Mouse (Mus musculus) c-Kit-positive CD71-positive TER-119-negative erythroid progenitor cells, embryonic 14.5 days (primary cell): Measurements from ENCODE around the gene Phykpl.
"Not testable (repeated sequence)": the region's sequence is repeated elsewhere in the genome, so short reads cannot be mapped to it uniquely, and the experiment has no call there.

Experiments used
- DNase-seq: peaks from one replicate; pipeline ENCODE4 v3.0.0-alpha.2; 2013; ENCODE audit warnings: low read depth

Gene Phykpl

DNA sequence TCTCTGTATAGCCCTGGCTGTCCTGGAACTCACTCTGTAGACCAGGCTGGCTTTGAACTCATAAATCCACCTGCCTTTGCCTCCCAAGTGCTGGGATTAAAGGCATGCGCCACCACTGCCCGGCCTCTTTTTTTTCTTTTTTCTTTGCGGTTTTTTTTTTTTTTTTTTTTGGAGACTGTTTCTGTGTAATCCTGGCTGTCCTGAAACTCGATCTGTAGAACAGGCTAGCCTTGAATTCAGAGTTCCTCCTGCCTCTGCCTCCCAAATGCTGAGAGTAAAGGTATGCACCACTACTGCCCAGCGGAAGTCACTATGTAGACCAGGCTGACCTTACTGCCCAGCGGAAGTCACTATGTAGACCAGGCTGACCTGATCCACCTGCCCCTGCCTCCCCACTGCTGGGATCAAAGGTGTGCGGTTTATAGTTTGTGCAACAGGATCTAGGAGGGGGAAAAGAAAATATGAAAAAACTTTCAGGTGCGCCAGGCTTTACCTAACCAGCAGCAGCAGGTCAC is 34.4 kb downstream of the Phykpl start:
- no peak for DNase-seq

DNA sequence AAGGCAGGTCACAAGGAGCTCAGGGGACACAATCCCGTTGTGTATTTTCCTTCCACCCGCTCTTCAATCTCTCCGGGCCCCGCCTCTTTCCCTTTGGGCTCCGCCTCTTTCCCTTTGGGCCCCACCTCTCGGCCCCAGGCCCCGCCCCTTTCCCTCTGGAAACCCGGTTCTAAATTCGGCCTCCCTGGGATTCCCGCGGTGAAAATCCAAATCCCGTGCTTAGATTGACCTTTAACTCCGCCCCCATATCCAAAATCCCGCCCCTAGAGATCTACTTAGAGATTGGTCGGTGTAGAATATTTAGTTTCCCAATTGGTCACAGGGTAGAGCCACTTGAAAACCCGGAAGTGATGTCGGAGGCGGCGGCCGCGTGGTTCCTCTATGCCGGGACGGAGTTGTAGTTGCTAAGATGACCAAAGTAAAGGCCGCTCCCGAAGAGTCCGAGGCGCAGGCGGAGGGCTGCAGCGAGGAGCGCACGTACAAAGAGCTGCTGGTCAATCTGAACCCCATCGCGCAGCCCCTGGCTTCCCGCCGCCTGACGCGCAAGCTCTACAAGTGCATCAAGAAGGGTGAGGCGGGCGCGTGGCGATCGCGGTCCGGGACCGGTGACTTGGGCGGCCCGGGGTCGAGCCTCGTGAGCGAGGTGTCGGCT is 35.0 kb downstream of the Phykpl start, which contains the start of gene Nhp2:
Gene Nhp2 (plus strand): TSS at position 327 of the 652 bp plus-strand sequence.
- peak; percentile 98 for DNase-seq

DNA sequence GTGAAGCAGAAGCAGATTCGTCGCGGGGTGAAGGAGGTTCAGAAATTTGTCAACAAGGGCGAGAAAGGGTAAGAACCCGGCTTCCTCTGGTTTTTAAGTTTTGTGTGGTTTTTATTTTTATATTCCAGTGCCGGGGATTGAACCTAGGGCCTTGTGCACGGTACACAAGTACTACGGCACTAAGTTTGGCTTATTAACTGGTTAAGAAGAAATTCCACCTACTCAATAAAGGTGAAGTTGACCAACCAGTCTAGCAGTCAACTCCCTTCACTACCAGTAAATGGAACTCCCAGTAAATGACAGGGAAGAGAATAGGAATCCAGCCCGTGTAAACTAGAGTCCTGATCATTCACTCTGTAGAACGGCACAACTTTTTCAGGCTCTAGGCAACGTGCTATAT is 35.5 kb downstream of the Phykpl start:
- DNase-seq: no peak

DNA sequence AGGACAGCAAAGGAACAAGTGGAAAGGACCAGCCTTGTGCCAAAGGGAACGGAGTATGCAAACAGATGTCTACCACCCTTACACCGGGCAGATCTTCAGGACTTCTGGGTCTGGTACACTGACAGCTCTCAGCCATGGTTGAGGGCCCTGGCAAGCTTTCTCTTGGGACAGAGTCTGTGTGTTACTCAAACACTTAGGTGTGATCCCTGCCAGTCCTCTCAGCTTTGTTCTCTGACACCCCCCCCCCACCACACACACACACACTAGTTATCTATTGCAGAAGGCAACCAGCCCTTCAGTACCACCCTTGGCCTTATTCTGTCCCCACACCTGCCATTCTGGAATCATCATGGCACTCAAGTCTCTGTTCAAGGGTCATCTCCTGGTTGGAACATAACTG is 37.2 kb downstream of the Phykpl start:
- no peak for DNase-seq

DNA sequence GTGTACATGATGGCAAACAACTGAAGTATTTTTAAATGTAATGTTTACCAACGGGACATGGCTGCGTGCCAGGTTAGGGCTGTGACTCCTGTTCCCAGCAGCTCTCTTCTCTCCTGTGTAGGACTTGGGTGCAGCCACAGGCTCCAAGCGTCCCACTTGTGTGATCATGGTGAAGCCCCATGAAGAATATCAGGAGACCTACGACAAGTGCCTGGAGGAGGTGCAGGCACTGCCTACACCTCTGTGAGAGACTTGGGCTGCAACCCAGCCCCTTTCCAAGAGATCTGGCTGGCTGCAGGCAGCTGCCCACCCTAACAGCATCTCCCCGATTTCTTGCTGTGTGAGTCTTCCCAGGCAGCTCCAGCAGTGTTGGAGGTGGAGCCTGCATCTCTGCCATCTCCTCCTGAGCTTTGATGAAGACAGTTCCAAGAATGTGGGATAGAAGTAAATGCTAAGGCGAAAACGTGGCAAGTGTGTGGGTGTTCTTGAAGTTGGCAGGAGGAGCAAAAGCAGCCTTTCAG is 38.5 kb downstream of the Phykpl start:
- DNase-seq: no peak

DNA sequence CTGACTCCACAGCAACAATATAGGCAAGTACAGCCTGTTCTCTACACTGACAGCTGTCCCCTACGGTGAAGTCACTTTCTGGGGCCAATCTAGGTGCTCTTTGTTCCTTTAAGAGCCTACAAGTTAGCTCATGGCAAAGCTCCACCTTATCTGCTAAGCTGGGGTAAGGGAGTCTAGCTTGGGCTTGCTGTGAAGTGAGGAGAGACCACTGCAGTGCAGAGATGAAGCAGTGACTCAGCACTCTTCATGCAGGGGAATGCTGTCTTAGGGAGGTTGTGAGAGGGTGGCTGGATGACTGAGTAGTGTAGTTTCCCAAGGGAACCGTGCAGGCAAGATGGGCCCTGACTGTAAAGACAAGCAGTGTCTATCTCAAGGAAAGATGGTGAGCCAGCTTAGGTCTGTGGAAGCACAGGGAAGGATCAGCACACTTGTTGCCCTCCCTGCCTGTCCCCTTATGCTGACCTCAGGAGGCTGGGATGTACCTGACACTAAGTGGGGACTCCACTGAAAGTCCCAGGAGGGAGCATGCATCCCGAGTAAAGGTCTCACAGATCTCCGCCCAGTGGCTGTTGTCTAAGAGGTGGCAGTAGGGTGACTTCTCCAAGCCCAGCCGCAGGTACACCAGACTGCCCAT is 40.7 kb downstream of the Phykpl start:
- DNase-seq: no peak

DNA sequence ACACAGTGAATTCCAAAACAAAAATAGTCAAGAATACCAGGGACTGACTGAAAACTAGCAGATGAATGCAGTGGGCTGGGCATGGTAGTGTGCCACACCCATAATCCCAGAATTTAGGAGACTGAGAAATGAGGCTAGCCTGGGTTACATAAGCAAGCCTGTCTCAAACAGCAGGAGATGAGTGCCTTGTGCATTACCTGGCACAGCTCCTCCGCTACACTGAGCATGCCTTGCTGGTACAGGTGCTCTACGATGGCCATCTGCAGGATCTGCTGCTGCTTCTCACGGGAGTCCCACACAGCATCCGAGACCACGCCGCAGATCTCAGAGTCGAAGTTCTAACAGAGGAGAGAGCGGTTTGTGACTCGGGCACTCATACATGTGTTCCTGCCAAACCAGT is 42.9 kb downstream of the Phykpl start:
- no peak for DNase-seq

DNA sequence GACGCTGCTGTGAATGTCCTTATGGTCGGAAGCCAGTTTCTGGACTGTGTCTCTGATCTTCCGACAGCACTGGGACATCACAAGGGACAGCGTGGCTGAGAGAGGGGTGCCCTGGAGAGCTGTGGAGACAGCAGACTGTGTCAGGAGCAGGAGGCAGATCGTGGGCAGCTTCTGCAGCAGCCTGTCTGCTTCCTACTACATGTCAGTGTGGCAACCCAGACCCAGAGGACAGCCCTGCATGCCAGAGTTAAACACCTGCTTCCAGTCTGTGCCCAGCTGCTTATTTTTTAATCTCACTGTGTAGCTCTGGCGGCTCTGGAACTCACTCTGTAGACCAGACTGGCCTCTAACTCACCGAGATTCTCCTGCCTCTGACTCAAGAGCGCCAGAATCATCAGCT is 43.4 kb downstream of the Phykpl start:
- DNase-seq: no peak

DNA sequence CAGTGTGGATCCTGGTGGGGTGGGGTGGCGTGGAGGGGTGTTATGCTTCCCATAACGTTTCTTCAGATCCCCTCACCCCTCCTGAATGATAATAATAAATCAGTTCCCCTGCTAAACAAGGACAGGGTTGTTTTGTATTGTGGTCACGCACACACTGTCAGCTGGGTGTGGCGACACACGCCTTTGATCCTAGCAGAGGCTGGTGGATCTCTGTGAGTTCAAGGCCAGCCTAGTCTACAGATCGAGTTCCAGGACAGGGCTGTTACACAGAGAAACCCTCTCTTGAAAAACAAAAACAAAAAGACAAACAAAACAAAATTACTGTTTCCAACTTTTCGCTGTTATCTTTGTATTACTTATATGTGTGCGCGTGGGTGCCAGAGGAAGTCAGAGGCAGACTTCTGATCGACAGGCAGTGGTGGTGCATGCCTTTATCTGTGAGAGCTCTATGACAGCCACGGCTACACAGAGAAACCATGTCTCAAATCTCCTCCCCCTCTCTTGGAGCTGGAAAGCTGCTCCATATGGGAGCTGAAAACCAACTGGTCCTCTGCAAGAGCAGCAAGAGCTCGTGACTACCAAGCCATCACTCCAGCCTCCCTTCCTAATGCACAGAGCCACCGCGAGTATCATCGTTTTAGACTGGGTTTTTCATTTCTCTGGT is 45.2 kb downstream of the Phykpl start:
- no peak for DNase-seq

DNA sequence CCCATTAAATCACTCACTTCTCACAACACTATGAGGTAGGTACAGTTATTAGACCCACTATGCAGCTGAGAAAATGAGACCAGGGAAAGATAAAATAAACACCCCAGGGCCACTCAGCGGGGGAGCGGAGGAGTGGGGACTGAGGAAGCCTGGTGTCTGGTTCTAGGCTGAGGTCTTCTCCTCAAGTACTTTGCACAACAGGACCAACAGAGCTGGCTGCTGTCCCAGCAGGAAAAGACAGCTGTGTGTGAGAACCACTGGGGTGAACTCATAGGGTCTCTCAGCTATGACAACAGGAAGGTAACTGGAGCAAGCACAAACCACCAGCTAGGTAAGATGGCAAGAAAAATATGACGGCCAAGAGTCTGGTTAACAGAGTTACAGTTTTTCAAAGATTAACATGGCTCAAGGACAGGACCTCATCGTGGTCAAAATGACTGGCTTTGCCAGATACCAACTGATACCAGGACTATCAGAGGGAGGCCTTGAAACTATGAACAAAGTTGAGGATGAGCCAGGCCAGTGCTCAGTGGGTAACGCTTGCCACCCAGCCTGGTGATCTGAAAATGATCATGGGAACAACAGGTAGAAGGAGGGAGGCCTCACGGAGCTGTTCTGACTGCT is 47.7 kb downstream of the Phykpl start:
- DNase-seq: no peak

DNA sequence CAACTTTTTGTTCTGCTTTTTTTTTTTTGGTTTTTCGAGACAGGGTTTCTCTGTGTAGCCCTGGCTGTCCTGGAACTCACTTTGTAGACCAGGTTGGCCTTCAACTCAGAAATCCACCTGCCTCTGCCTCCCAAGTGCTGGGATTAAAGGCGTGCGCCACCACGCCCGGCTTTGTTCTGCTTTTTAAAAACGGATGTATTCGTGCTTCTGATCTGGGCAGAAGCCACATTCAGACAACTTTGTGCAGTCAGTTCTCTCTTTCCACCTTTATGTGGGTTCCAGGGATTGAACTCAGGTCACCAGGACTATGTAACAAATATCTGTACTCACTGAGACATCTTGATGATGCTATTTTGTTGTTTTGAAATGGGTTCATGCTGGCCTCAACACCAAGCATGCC is 48.6 kb downstream of the Phykpl start:
- DNase-seq: not testable (repeated sequence)

DNA sequence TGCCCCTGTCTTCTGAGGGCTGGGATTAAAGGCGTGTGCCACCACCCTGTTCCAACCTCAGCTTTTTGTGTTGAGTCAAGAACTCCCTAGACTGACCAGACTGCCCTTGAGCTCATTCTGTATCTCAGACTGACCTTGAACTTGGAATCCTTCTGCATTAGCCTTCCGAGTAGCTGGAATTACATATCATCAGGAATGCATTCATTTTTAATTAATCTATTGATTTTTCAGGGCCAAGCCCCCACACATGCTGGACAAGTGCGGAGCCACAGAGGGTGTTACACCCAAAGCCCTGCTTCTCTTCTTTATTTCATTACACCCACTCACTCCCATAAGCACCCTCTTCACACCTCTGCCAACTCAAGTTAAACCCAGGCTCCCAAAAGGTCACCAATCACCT is 49.2 kb downstream of the Phykpl start:
- DNase-seq: no peak

DNA sequence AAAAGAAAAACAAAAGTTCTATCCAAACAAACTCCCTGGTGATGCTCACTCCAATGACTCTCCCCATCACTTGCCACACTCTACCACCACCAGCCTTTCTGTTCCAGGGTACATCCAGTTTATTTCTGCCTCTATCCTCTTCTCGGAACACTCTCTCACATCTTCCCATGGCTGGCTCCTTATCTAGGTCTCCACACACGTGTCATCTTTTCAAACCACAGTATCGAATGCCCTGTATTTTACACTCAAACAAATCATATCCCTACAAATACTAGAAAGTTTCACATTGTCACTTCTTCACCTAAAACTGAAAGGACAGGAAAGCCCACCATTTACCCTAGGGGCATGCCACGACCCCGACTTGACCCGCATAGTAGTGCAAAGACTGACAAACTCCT is 50.6 kb downstream of the Phykpl start:
- peak; percentile 51 for DNase-seq

DNA sequence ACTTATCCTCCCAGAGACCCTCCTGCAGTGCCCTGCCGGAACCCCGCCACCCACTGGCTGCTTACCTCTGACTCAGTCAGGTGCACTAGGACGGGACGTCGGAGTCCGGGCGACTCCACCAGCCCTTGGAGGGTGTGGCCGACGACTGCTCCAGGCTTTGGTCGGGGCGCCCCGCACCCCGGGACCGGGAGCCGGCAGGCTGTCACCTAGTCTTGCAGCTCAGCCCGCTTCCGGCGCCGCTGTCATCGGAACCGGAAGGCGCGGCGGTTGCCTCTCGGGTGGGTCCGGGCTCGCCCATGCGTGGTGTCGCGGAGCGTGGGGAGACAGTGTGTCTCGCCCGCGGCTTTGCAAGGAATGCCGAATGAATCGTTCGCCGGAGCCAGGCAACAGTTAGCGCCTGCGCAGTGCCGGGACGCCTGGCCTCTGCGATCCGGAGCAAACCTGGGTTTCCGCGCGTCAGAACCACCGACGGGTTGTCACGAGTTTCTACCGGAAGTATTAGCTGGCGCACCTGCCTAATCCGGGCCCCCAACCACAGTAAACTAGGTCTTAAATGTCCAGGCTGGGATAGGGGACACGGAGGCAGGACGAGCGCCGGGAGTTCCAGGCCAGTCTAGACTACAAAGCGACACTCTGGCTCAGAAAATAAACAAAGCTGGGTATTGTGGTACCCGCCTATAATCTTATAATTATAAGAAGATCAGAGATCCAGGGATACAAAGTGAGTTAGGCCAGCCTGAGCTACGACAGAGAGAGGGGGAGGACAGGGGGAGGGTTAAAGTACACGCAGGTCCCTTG is 51.2 kb downstream of the Phykpl start, which contains the start of gene Rmnd5b:
Gene Rmnd5b (minus strand): TSS at position 372 of the 798 bp plus-strand sequence.
- peak; percentile 67 for DNase-seq

DNA sequence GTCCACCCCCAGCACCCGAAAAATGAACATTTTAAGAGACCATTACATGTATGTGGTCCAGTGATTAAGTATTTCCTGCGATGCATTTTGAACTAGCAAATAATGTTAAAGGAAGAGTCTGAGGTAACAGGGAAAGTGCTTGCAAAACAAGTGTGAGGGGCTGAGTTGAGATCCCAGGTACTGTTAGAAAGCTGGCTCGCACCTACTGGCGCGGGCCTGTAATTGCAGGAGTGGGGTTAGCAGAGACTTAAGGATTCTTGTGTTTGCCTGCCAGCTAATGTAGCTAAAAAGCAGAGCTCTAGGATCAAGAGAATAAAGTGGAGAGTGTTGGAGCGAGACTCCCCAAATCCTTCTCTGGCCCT is 51.7 kb downstream of the Phykpl start:
- DNase-seq: peak; percentile 76

DNA sequence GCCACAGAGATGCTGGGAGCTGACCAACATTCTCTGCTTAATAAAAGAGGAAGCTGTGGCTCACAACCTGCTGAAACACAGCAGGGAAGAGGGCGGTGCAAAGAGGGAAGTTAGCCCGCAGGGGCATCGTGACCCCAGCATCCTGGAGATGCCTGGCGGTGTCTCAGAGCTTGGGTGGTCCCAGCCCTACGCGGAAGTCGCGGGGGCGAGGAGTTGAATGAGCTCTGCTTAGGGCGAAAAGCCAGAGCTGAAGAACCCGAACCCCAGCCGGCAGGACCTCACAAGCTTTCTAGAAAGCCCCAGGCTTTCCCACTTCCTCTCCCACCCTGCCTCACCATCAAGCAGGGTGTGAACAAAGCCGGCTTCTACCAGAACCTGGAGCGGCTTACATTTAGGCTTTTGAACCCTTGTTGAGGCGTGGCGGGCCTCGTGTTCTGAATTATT is 53.4 kb downstream of the Phykpl start:
- DNase-seq: no peak

DNA sequence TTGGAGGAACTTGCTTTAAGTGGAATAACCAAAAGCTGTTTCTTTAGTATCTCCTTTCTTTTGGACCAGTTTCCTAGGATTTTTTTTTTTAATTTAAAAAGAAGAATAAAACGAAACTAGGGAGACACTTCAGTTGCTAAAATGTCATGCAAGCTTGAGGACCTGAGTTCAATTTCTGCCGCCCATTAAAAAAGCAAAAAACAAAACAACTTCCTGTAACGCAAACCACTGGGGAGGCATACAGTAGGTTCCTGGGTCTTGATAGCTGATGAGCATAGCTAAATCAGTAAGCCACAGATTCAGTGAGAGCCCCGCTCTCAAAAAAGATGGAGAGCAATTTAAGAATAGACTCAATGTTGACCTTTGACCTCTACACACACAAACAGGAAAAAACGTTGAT is 53.9 kb downstream of the Phykpl start:
- DNase-seq: no peak

DNA sequence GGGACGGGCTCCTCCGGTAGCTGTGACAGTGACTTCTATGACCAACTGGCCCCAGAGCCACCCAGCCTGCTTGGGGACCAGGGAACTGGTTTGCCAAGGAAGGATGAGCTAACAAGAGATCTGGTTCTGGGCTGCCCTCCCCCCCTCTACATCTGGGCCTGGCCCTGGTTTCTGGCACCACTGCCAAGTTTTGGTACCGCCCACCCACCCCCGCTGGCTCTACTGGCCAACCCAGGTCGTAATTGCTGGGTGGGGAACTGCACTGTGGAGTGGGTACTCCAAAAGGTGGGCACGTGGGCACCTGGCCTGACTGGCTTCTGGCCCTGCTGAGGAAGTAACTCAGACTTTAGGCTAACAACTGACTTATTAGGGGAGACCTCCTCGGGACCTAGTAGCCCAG is 56.2 kb downstream of the Phykpl start:
- no peak for DNase-seq

DNA sequence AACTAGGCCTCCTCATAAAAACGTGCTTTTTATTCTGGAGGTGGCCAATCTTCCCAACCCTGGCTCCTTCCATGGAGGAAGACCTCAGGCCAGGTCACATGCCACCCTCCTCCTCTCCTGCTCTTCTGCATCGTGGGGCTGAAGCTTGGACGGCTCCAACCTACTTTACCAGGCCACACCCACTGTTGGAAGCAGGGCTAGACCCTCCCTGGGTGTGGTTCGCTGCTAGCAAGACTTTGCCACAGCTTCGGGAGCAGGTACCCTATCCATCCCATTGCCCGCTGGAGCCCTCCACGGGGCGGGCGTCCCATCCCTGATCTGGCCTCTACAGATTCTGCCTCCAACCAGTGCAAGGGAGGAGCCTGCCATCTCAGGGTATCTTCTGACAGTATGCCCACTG is 58.6 kb downstream of the Phykpl start:
- no peak for DNase-seq

DNA sequence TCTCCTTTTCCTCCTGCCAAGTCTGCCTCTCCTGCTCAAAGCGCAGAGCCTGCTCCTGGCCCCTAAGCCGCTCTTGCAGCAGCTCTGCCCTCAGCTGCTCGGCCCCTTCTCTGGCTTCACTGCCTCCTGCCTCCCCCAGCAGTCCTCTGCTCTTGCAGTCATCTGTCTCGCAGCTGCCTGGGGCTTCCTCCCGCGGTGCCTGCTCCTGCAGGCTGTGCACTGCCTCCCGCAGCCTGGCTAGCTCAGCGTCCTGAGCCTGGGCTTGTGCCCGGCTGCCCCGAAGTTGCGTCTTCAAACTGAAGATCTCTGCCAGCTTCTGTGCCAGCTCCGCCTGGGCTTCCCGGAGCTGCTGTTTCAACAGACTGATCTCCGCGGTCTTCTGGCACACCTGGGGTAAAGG is 59.2 kb downstream of the Phykpl start:
- DNase-seq: no peak

DNA sequence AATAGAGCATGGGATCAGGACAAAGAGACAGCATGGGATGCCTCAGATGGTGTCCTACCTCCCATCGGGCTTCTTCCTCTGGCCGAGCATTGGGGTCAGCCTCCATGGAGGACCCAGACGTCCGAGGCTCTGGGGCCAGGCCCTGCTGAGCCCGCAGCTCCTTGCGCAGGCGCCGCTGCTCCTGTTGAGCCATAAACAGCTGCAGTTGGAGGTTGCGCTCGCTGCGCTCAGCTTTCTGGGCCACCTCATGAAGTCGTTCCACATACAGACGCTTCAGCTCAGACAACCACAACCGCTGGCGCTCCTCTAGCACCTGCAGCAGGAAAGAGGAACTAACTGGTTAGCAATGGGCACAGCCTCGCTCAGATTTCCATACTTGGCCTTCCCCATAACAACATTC is 59.7 kb downstream of the Phykpl start:
- no peak for DNase-seq

DNA sequence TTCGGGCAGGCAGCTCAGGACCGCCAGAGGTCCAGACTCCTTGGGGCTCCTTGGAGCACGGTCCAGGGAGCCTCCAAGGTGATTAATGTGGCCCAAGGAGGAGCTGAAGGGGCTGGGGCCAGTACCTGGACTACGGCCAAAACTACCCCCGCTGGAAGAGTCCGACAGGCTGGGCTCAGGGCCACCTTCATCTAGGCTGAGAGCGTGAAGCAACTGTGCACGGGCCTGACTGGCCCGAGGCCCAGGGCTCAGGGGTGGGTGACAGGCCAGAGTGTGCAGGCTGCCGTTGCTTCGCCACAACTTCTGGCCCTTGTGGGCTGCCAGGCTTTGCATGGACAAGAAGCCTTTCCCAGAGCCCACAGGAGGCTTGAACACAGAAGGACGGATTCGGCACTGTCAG is 60.7 kb downstream of the Phykpl start:
- DNase-seq: no peak
